Mouse (Mus musculus) embryonic facial prominence, embryonic 11.5 days (tissue): ENCODE measurements around the gene Herpud1. TPM values are rescaled to one million over a fixed set of nuclear protein-coding genes. Genes with fewer than 3 reads are reported as not detected.
A peak's percentile ranks its signal among the peaks of the same experiment; 100 is the strongest.

Experiments used
- ATAC-seq: fragments of 200-750 bp; cut with Nextera tagmentation; replicated peaks from 2 replicates; pipeline ENCODE4 v1.8.0; 2017; ENCODE audit warnings: low read depth; ENCODE audit not compliant: insufficient number of reproducible peaks, low FRiP score, low TSS enrichment
- DNase-seq: peaks from one replicate; pipeline ENCODE4 v3.0.0-alpha.2; 2015; ENCODE audit warnings: low spot score
- H3K27ac ChIP-seq: fragments of 300-500 bp; sonication (generic); replicated peaks from 2 replicates; pipeline ENCODE4 v1.5.1; 2014; ENCODE audit warnings: mild to moderate bottlenecking, low read depth, low read length, control low read depth
- H3K27me3 ChIP-seq: fragments of 300-500 bp; sonication (generic); 2 replicates; pipeline ENCODE4 v1.6.1; 2014; ENCODE audit warnings: mild to moderate bottlenecking, low read length, moderate library complexity, mixed read lengths; ENCODE audit not compliant: control insufficient read depth, insufficient read depth
- H3K36me3 ChIP-seq: fragments of 300-500 bp; sonication (generic); replicated peaks from 2 replicates; pipeline ENCODE4 v1.6.1; 2014; ENCODE audit warnings: low read depth, mild to moderate bottlenecking, low read length, moderate library complexity, mixed read lengths; ENCODE audit not compliant: control insufficient read depth, insufficient read depth
- H3K4me1 ChIP-seq: fragments of 300-500 bp; sonication (generic); 2 replicates; pipeline ENCODE4 v1.6.1; 2014; ENCODE audit warnings: low read length, mixed read lengths; ENCODE audit not compliant: control insufficient read depth, insufficient read depth
- H3K4me2 ChIP-seq: fragments of 300-500 bp; sonication (generic); 2 replicates; pipeline ENCODE4 v1.6.1; 2014; ENCODE audit warnings: low read depth, mild to moderate bottlenecking, control low read depth, low read length, moderate library complexity
- H3K4me3 ChIP-seq: fragments of 300-500 bp; sonication (generic); 2 replicates; pipeline ENCODE4 v1.5.1; 2014; ENCODE audit warnings: low read depth, low read length, control low read depth
- H3K9ac ChIP-seq: fragments of 300-500 bp; sonication (generic); replicated peaks from 2 replicates; pipeline ENCODE4 v1.6.1; 2014; ENCODE audit warnings: mild to moderate bottlenecking, control low read depth, low read length
- H3K9me3 ChIP-seq: fragments of 300-500 bp; sonication (generic); replicated peaks from 2 replicates; pipeline ENCODE4 v1.6.1; 2016; ENCODE audit warnings: mild to moderate bottlenecking, low read length, inconsistent platforms, mixed read lengths; ENCODE audit not compliant: control insufficient read depth
- WGBS: fragments of 180-500 bp; shearing (Covaris S2); extraction: QIAGEN DNeasy Blood & Tissue Kit; methylation state at CpG from one replicate; pipeline ENCODE4 v1.1.7; 2014; 5-methylcytosine and 5-hydroxymethylcytosine counted together
- polyA plus RNA-seq: library from polyadenylated mRNA; unstranded; fragments of >200 nt; fragmentation: Nextera tagmentation; extraction: Ambion mirVana; gene quantifications from 2 replicates; pipeline ENCODE4 v1.2.1, GENCODE M21; 2014

Gene Herpud1
- polyA plus RNA-seq, 1 experiment from 2014 or later, result 54.8 TPM

GRCm38 (mm10) chr8:94389531-94389930 is 3.3 kb downstream of the Herpud1 start:
- no peak for ATAC-seq
- Histone ChIP-seq H3K36me3 (peaks cover 3% of the 10 kb centered on the region), H3K4me3 (no peak overlapping the region), H3K9ac (no peak overlapping the region), H3K9me3 (no peaks in the 10 kb centered on the region), H3K4me1 (no peaks in the 10 kb centered on the region), H3K4me2 (no peak overlapping the region), H3K27me3 (no peaks in the 10 kb centered on the region), H3K27ac (no peak overlapping the region)
- WGBS, result 90% methylated on average over 6 of the region's 6 CpGs
- DNase-seq, result no peak

GRCm38 (mm10) chr8:94390429-94390828 is 4.2 kb downstream of the Herpud1 start:
- WGBS, result 91% methylated on average over 6 of the region's 6 CpGs
- Histone ChIP-seq H3K27me3 (no peaks in the 10 kb centered on the region), H3K4me3 (no peak overlapping the region), H3K27ac (no peak overlapping the region), H3K36me3 (peaks cover 9% of the 10 kb centered on the region), H3K4me2 (no peak overlapping the region), H3K9ac (no peak overlapping the region), H3K9me3 (no peaks in the 10 kb centered on the region), H3K4me1 (no peaks in the 10 kb centered on the region)
- ATAC-seq, result no peak
- DNase-seq, result no peak

GRCm38 (mm10) chr8:94390910-94391309 is 4.7 kb downstream of the Herpud1 start:
- peaks cover 9% of the 10 kb centered on the region for H3K36me3 ChIP-seq
- H3K4me1 ChIP-seq, result no peaks in the 10 kb centered on the region
- no peak overlapping the region for H3K9ac ChIP-seq
- DNase-seq (no peak), ATAC-seq (no peak)
- H3K27me3 ChIP-seq, result no peaks in the 10 kb centered on the region
- 97% methylated on average over 8 of the region's 8 CpGs for WGBS
- no peak overlapping the region for H3K27ac ChIP-seq
- H3K4me3 ChIP-seq, result no peak overlapping the region
- no peaks in the 10 kb centered on the region for H3K9me3 ChIP-seq
- H3K4me2 ChIP-seq, result no peak overlapping the region

GRCm38 (mm10) chr8:94392147-94392546 is 5.9 kb downstream of the Herpud1 start:
- Histone ChIP-seq H3K4me3 (no peak overlapping the region), H3K36me3 (peaks cover 9% of the 10 kb centered on the region), H3K27ac (no peak overlapping the region), H3K27me3 (no peaks in the 10 kb centered on the region), H3K4me1 (no peaks in the 10 kb centered on the region), H3K9me3 (no peaks in the 10 kb centered on the region), H3K9ac (no peak overlapping the region), H3K4me2 (no peak overlapping the region)
- no peak for ATAC-seq
- WGBS, result 81% methylated on average over 12 of the region's 12 CpGs
- DNase-seq, result peak; percentile 61

- Histone ChIP-seq H3K27ac (no peak overlapping the region), H3K36me3 (peaks cover 9% of the 10 kb centered on the region), H3K4me2 (no peak overlapping the region), H3K27me3 (no peaks in the 10 kb centered on the region), H3K4me1 (no peaks in the 10 kb centered on the region), H3K9me3 (no peaks in the 10 kb centered on the region), H3K4me3 (no peak overlapping the region), H3K9ac (no peak overlapping the region)
- 80% methylated on average over 6 of the region's 6 CpGs for WGBS
- no peak for DNase-seq
- no peak for ATAC-seq
Measured at GRCm38 (mm10) chr8:94392648-94393047, 6.4 kb downstream of the Herpud1 start.

GRCm38 (mm10) chr8:94395851-94396540 is 9.8 kb downstream of the Herpud1 start:
- Histone ChIP-seq H3K27ac (no peak overlapping the region), H3K36me3 (peaks cover 9% of the 10 kb centered on the region), H3K9me3 (no peaks in the 10 kb centered on the region), H3K4me3 (no peak overlapping the region), H3K4me1 (no peaks in the 10 kb centered on the region), H3K9ac (no peak overlapping the region), H3K27me3 (no peaks in the 10 kb centered on the region), H3K4me2 (no peak overlapping the region)
- ATAC-seq (no peak), DNase-seq (no peak)
- WGBS, result 87% methylated on average over 6 of the region's 6 CpGs

GRCm38 (mm10) chr8:94396964-94397657 is 10.9 kb downstream of the Herpud1 start:
- WGBS, result 62% methylated on average over 11 of the region's 11 CpGs
- H3K36me3 ChIP-seq, result peaks cover 6% of the 10 kb centered on the region; the same call in 1 of the 2 replicates
- no peaks in the 10 kb centered on the region for H3K4me1 ChIP-seq
- ATAC-seq (no peak), DNase-seq (peak; percentile 61)
- H3K9me3 ChIP-seq, result no peaks in the 10 kb centered on the region
- H3K27ac ChIP-seq, result no peak overlapping the region
- no peak overlapping the region for H3K4me3 ChIP-seq
- no peak overlapping the region for H3K4me2 ChIP-seq
- no peak overlapping the region for H3K9ac ChIP-seq
- H3K27me3 ChIP-seq, result no peaks in the 10 kb centered on the region

GRCm38 (mm10) chr8:94398587-94398986 is 12.3 kb downstream of the Herpud1 start:
- Histone ChIP-seq H3K27ac (no peak overlapping the region), H3K27me3 (no peaks in the 10 kb centered on the region), H3K4me1 (no peaks in the 10 kb centered on the region), H3K36me3 (peaks cover 6% of the 10 kb centered on the region; the same call in 1 of the 2 replicates), H3K9me3 (no peaks in the 10 kb centered on the region), H3K4me3 (no peak overlapping the region), H3K4me2 (no peak overlapping the region), H3K9ac (no peak overlapping the region)
- ATAC-seq (no peak), DNase-seq (no peak)
- WGBS, result 79% methylated on average over 6 of the region's 6 CpGs
